15 mouse cellular contexts compared by ENCODE assay signal in the genomic region with DNA sequence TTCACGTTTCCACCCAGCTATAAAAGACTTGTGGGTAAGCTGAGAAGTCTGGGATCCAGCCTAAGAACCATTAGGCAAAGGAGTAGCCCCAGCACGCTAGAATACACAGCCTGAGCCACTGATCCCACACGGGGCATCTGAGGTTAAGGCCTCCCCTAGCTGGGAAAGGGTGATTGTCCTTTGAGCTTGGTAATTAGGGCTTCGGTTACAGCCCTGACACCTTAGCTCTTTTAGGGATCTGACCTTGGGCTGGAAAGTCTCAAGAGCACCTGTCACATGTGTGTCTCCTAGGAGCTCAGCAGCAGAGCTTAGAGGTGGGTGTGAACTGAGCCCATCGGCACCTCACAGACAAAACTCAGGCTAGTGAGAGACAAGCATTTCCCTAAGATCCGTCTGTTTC.
DNase-seq lines count a peak whose midpoint lies in the region; ATAC-seq and TF ChIP-seq lines count a peak whose summit lies in the region.
"Had no signal": no experiment of that assay in that cellular context is flagged by ENCODE, and none has a peak within 500 bp of the region (broad histone marks: within the 10 kb centered on the region; RNA-seq: fewer than 3 reads in every experiment).

No protein-coding gene starts in this region.

- peaks cover 4% of the 10 kb centered on the region for H3K4me1 ChIP-seq in heart, adult 2 months (ENCODE audit: control insufficient read depth, insufficient read depth, low read length)
- 0 out of 2 replicates have a peak, but pooled peaks cover 2% of the 10 kb centered on the region for H3K4me1 ChIP-seq in bone marrow macrophage, adult 2 months (ENCODE audit: control insufficient read depth, insufficient read depth, low read length)
- H3K4me1 ChIP-seq in heart, embryonic 12.5 days (replicated peaks): peaks cover 55% of the 10 kb centered on the region
- peaks cover 46% of the 10 kb centered on the region for H3K4me1 ChIP-seq in liver, embryonic 13.5 days (replicated peaks)

- peaks cover 13% of the 10 kb centered on the region for H3K36me3 ChIP-seq in heart, adult 2 months (ENCODE audit: control insufficient read depth, insufficient read depth, low read length)
- H3K36me3 ChIP-seq in heart, embryonic 12.5 days: peaks cover 45% of the 10 kb centered on the region
- no peaks in the 10 kb centered on the region for H3K36me3 ChIP-seq in liver, embryonic 13.5 days
- H3K36me3 ChIP-seq: limb, embryonic 15.5 days had no signal

- H3K4me2 ChIP-seq in heart, embryonic 12.5 days: peak overlapping the region; percentile 17
- peak overlapping the region; percentile 60 for H3K4me2 ChIP-seq in liver, embryonic 13.5 days

- H3K79me2 ChIP-seq in heart, adult 2 months (replicated peaks; ENCODE audit: control insufficient read depth, insufficient read depth, low read length): no peaks in the 10 kb centered on the region

- peak; percentile 74 for TF ChIP-seq EP300 in heart, adult 2 months (IDR thresholded peaks at IDR 0.05; ENCODE audit: insufficient read depth, low read depth, low read length)

- TF ChIP-seq POLR2A in heart, adult 2 months (IDR thresholded peaks at IDR 0.05; ENCODE audit: insufficient read depth, low read depth, low read length): no peak
- no peak for TF ChIP-seq POLR2A in bone marrow macrophage, adult 2 months (IDR thresholded peaks at IDR 0.05; ENCODE audit: borderline replicate concordance, low read depth, low read length)

- intact Hi-C loops in heart, adult 2 months (cut with DNase I): loop anchor here (5.0 kb wide), 1 partner anchor 57 kb away; no protein-coding TSS in a partner anchor

- H3K27ac ChIP-seq in heart, adult 2 months: peak overlapping the region; percentile 69
- no peak overlapping the region for H3K27ac ChIP-seq in bone marrow macrophage, adult 2 months (ENCODE audit: insufficient read depth, low read depth, low read length)
- H3K27ac ChIP-seq in heart, embryonic 12.5 days (ENCODE audit: poor library complexity, severe bottlenecking): peak overlapping the region; percentile 88
- H3K27ac ChIP-seq in liver, embryonic 13.5 days: peak overlapping the region; percentile 58
- H3K27ac ChIP-seq: left cerebral cortex, adult 2 months; limb, embryonic 15.5 days had no signal

- H3K27me3 ChIP-seq in heart, adult 2 months (ENCODE audit: control insufficient read depth, insufficient read depth, low read length): no peaks in the 10 kb centered on the region
- no peaks in the 10 kb centered on the region for H3K27me3 ChIP-seq in heart, embryonic 12.5 days (replicated peaks)
- H3K27me3 ChIP-seq in liver, embryonic 13.5 days: no peaks in the 10 kb centered on the region
- H3K27me3 ChIP-seq: limb, embryonic 15.5 days had no signal

- no peak overlapping the region for H3K4me3 ChIP-seq in heart, adult 2 months
- H3K4me3 ChIP-seq in bone marrow macrophage, adult 2 months (ENCODE audit: insufficient read depth, low read length): peak overlapping the region; percentile 27
- no peak overlapping the region for H3K4me3 ChIP-seq in heart, embryonic 12.5 days
- peak overlapping the region; percentile 56 for H3K4me3 ChIP-seq in liver, embryonic 13.5 days (replicated peaks)
- H3K4me3 ChIP-seq: myocyte had no signal

- peak; percentile 41; the same call in 1 of the 2 replicates for ATAC-seq in heart, embryonic 12.5 days (ENCODE audit: insufficient number of reproducible peaks, low FRiP score)
- ATAC-seq in liver, embryonic 13.5 days (ENCODE audit: low read depth): no peak
- ATAC-seq in cerebellum, adult (ENCODE audit: insufficient number of reproducible peaks, low FRiP score, low TSS enrichment): no peak
- ATAC-seq: inflammation-experienced regulatory T-cells, adult 6 months had no signal

- no peak overlapping the region for H3K9ac ChIP-seq in heart, adult 2 months (ENCODE audit: low read depth, low read length)
- 0 out of 2 replicates have a peak overlapping the region, but pooled peaks have one; percentile 31 for H3K9ac ChIP-seq in heart, embryonic 12.5 days
- H3K9ac ChIP-seq in liver, embryonic 13.5 days: peak overlapping the region; percentile 61
- H3K9ac ChIP-seq: limb, embryonic 15.5 days had no signal

- 49% methylated on average over 6 of the region's 6 CpGs for WGBS in heart, adult 2 months
- 31% methylated on average over 6 of the region's 6 CpGs for WGBS in heart, embryonic 12.5 days
- 46% methylated on average over 6 of the region's 6 CpGs for WGBS in liver, embryonic 13.5 days (ENCODE audit: insufficient replicate concordance)

- TF ChIP-seq CTCF in heart, adult 2 months (IDR thresholded peaks at IDR 0.05): no peak
- no peak for TF ChIP-seq CTCF in bone marrow macrophage, adult 2 months (IDR thresholded peaks at IDR 0.05; ENCODE audit: low read depth, low read length)

- H3K9me3 ChIP-seq in heart, embryonic 12.5 days (replicated peaks): no peaks in the 10 kb centered on the region
- no peaks in the 10 kb centered on the region for H3K9me3 ChIP-seq in liver, embryonic 13.5 days (replicated peaks)
- H3K9me3 ChIP-seq: limb, embryonic 15.5 days had no signal

- peak in 1 of 2 experiments; percentile 28 for DNase-seq in heart, adult 2 months
- DNase-seq in heart, postnatal 4 days: no peak
- DNase-seq in liver, embryonic 13.5 days: no peak
- no peak for DNase-seq in thymus, postnatal 0 days (ENCODE audit: low spot score)
- no peak for DNase-seq in urinary bladder, postnatal 4 days (ENCODE audit: low spot score in 2 of 2)
- DNase-seq: adrenal gland, postnatal 36 days; cerebellum, adult 11-12 months; thymus, adult 2 months had no signal

Comparison
In these comparisons a context has a peak if more than half of its experiments do, and no peak if none do; other contexts are left out.
1. H3K4me3 ChIP-seq: peak in bone marrow macrophage, adult 2 months (single experiment) and liver, embryonic 13.5 days (single experiment); none in heart, adult 2 months (single experiment) and heart, embryonic 12.5 days (single experiment).